Mouse (Mus musculus): ENCODE measurements at regions not wholly inside any gene's neighbourhood (a gene's known extent, or its start where the extent isn't known, plus 50 kb on each side); places are given as distances from the start of the nearest gene placed in this dataset.

DNA sequence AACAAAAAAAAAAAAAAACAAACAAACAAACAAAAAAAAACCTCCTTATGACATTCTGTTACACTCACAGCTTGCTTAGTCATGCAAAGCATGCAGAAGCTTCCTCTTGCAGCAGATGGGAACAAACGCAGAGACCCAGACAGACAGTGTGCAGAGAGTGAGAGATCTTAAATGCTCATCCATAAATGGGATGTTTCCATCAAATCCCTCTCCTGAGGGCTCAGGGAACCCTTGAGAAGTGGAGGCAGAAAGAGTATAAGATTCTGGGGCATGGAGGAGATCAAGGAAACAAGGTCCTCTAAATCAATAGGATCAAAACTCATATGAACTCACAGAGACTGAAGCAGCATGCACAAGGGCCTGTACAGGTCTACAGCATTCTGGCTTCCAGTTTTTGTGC is 52.5 kb downstream of the Adm start:
- no peak for DNase-seq (ENCODE audit: low spot score in 2 of 2)

GRCm38 (mm10) chr7:110682911-110683310 is 55.5 kb downstream of the Adm start:
- DNase-seq (ENCODE audit: low spot score in 2 of 2): no peak

DNA sequence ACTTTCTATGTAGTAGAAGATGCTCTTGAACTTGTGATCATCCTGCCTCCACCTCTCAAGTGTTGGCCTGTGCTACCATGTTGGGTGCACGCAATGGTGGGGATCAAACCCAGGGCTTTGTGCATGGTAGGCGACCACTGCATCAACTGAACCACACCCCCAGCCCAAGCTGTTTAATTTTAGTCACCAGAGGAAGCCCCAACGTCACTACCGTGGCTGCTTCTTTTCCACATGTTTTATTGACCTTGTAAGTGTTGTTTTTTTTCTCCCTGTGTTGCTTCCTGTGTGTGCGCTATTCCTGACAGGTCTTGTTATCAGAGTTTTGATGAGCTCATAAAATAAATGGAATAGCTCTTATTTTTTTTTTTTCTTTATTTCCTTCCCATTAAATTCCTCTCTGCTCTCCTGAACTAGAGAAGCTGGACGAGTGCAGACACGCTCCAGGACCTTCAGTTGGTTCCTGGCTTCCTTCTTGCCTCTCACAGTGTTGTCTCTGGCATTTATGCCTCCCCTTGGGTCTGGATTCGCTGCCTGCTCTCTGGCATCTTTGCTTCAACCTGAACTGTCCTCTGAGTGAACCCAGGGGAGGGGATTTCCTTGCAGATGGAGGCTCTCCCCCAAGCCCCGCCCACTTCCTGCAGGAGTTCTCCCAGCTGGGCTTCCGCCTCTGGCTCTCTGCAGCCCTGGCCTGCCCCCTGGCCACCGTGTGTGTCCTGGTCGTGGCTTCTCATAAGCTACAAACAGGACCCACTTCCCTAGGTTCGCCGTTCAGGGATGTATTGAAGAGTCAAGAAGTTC is 61.6 kb downstream of the Adm start:
- peak; percentile 57 to 77 for DNase-seq (ENCODE audit: low spot score in 2 of 2)

GRCm38 (mm10) chr7:110690241-110690640 is 62.8 kb downstream of the Adm start:
- no peak for DNase-seq (ENCODE audit: low spot score in 2 of 2)

- DNase-seq (ENCODE audit: low spot score in 2 of 2): peak in 1 of 2 experiments; percentile 61
Observed at GRCm38 (mm10) chr7:110690856-110691255, 63.4 kb downstream of the Adm start.

- DNase-seq (ENCODE audit: low spot score in 2 of 2): no peak
Observed at GRCm38 (mm10) chr7:110694262-110694661, 66.8 kb downstream of the Adm start.

DNA sequence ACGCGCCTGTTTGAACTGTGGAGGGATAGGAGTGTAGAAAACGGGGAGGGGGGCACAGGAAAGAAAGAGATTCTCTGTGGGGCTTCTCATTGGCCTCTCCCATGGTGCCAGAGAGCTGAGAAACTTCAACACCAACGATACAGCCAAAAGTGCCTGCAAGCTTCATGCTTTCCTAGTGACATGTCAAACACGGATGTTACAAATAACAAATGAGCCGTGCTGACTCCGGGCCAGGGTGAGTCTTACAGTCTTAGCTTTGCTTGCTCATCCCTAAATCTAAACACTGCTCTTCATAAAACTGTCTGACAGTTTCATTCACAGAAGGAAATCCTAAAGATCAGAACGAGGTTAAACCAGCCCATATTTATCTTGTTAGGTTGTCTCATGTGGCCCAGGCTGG is 68.3 kb downstream of the Adm start:
- no peak for DNase-seq (ENCODE audit: low spot score in 2 of 2)

- no peak for DNase-seq (ENCODE audit: low spot score in 2 of 2)
Observed at GRCm38 (mm10) chr7:110698211-110699153, 69.5 kb upstream of the Ampd3 start.

- DNase-seq (ENCODE audit: low spot score in 2 of 2): no peak
Observed at GRCm38 (mm10) chr7:110699596-110699995, 68.4 kb upstream of the Ampd3 start.

DNA sequence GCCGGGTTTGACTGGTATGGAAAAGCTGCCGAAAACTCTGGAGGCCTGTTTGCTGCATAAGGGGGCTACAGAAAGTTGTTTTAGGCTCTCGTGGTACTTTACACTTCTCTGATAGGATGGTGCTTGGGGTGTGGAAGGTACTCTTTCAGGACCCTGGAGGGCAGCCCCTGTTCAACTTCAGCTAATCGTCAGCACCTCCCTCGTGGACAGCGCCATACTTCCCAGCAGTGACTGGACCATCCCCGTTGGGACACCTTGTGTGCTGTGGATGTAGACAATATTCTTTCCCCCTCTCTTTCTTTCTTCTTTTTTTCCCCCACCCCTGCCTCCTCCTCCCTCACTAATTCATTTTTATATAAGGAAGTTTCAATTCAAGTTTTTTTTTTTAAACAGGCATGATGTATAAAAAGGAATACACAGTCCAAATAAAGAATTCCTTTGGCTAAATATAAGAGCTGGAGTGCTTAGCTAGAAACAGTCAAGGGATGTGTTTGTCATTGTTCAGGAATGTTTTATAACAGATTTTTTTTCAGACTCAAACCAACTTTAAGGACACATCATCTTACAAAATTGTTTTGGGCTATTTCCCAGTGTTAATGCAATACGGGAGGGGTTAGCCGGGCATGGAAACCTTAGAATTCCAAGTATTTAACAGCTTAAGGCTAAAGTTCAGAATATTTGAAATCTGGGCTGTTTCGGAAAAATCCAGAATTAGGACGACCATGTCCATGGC is 66.2 kb upstream of the Ampd3 start:
- DNase-seq (ENCODE audit: low spot score in 2 of 2): no peak

DNA sequence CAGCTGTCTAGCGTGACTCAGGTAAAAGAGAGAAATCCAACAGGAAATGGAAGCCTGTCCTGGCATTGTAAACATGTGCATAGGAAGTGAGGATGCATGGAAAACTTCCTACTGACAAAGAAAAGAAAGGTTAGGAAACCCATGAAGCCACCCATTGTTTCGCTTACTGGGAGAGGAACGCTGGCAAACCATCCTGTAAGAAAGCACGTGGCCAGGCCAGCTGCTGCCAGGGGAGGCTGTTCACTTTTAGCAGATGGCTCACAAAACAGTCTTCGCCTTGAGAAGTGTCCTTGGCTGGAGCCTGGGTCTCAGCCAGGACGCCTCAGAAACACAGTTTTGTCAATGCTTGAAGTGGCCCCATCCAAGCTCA is 65.6 kb upstream of the Ampd3 start:
- DNase-seq (ENCODE audit: low spot score in 2 of 2): no peak

DNA sequence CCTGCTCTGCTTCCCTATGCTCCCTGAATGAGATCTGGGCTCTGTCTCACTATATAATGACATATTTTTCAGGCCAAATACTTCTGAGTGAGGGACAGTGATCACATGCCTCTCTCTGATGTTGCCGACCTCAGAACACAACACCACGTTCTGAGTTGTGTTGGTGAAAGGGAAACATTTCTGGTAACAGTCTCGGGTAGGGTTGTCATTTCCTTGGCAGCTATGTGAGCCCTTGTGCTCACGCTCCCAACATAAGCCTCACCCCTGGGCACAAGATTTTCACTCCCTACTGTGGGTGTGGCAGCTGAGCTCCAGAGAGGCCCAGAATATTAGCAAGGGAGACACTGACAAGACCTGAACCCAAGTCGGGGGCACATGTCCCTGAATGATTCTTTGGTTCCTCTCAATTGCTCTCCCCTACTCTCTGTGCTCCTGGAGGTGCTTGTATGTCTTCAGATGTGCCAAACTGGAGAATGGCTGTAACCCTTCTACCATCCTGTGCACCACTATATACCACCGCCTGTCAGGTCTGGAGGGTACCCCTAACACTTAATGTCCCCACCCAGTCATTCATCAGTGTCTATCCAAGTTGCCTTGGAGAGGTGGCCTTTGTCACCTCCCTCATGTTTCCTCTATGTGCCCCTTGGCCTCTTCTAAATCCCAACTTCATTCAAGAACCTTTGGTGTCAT is 62.5 kb upstream of the Ampd3 start:
- DNase-seq (ENCODE audit: low spot score in 2 of 2): no peak

- no peak for DNase-seq (ENCODE audit: low spot score in 2 of 2)
Observed at GRCm38 (mm10) chr7:110706001-110706695, 61.9 kb upstream of the Ampd3 start.

DNA sequence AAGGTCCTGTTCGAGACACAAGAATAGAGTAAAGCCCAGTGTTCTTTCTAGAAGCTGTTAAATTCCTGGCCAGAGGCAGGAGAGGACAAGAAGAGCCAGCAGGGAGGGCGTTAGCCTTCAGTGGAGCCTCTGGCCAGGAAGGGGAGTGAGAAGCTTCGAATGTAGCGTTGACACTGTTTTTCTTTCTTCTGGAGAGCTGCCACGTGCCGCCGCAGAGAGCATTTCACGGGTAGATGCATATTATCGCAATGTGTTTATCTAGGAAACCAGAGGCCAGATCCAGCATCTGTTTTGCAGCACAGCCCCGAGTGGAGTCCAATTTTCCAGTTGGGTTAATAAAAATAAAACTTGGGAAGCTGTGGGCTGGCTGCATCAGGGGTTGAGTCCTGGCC is 61.3 kb upstream of the Ampd3 start:
- DNase-seq (ENCODE audit: low spot score in 2 of 2): peak; percentile 59 to 81

- DNase-seq (ENCODE audit: low spot score in 2 of 2): peak; percentile 81 to 87
Observed at GRCm38 (mm10) chr7:110708116-110708515, 59.9 kb upstream of the Ampd3 start.

DNA sequence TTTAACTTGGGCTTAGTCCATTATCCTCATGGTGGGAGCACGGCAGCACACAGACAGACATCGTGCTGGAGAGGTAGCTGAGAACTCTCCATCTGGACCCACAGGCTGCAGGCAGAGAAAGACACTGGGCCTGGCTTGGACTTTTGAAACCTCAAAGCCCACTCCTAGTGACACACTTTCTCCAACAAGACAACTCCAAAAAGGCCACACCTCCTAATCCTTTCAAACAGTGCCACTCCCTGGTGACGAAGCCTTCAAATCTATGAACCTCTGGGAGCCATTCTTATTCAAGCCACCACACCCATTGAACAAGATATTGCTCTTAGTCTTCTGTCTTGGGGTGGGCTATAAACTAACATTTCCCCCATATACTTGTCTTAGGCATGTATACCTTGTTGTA is 59.2 kb upstream of the Ampd3 start:
- DNase-seq (ENCODE audit: low spot score in 2 of 2): no peak

GRCm38 (mm10) chr7:110709606-110710005 is 58.4 kb upstream of the Ampd3 start:
- no peak for DNase-seq (ENCODE audit: low spot score in 2 of 2)

GRCm38 (mm10) chr7:110710256-110710962 is 57.6 kb upstream of the Ampd3 start:
- no peak for DNase-seq (ENCODE audit: low spot score in 2 of 2)

DNA sequence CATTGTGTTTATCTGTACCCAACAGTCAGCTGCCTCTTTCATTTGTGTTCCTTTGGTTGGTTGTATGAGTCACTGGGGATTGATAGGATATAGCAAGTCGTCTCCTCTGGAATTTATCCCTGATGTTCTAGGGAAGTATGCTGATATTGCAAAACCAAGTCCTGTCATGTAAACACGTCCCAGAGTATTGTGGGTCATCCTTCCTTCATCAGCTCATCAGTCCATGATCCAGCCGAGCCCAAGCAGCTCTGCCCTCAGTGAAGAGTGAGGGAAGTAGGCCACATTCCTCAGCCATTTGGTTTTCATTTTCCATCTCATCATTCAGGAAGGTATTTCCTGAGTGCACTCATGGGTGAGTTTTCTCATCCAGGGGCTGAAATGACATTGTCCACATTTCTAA is 54.3 kb upstream of the Ampd3 start:
- DNase-seq (ENCODE audit: low spot score in 2 of 2): no peak

DNA sequence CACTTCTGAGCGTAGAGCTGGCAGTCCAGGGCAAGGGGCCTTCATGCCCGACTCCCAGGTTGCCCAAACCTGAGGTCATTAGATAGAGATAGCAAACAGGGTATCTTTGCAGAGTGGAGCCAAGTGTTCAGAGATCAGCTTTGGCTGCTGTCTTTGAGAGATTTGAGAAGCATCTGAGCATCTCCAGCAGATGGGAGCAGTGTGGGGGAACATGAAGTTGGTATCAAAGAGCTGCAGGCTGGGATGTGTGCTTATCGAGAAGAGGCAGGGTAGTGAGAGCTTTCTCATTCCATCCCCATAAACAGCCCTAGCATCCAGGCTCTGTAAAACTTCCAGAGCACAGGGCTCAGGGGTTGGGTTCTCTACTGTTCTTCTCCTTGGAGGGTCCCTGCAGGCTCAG is 52.9 kb upstream of the Ampd3 start:
- no peak for DNase-seq (ENCODE audit: low spot score in 2 of 2)

All from urinary bladder, postnatal 36 days (tissue).